Mouse (Mus musculus): ENCODE results near the gene Tmbim6.
"Not testable (repeated sequence)": the region's sequence is repeated elsewhere in the genome, so short reads cannot be mapped to it uniquely, and the experiment has no call there.

Gene Tmbim6

GRCm38 (mm10) chr15:99384071-99384470, 8.6 kb upstream of the Tmbim6 start:
- DNase-seq (ENCODE audit: low spot score) = no peak

- DNase-seq (ENCODE audit: low spot score) = not testable (repeated sequence)
Observed at GRCm38 (mm10) chr15:99386110-99386509, 6.6 kb upstream of the Tmbim6 start.

- no peak for DNase-seq (ENCODE audit: low spot score)
Observed at GRCm38 (mm10) chr15:99386796-99387195, 5.9 kb upstream of the Tmbim6 start.

- no peak for DNase-seq (ENCODE audit: low spot score)
Observed at GRCm38 (mm10) chr15:99387976-99388375, 4.7 kb upstream of the Tmbim6 start.

- no peak for DNase-seq (ENCODE audit: low spot score)
Observed at GRCm38 (mm10) chr15:99390472-99391401, 1.9 kb upstream of the Tmbim6 start.

GRCm38 (mm10) chr15:99391975-99392374, 707 bp upstream of the Tmbim6 start:
- DNase-seq (ENCODE audit: low spot score) = no peak

GRCm38 (mm10) chr15:99393386-99394252, 937 bp downstream of the Tmbim6 start:
- peak; percentile 82 for DNase-seq (ENCODE audit: low spot score)

- DNase-seq (ENCODE audit: low spot score) = no peak
Observed at GRCm38 (mm10) chr15:99396462-99396861, 3.8 kb downstream of the Tmbim6 start.

- no peak for DNase-seq (ENCODE audit: low spot score)
Observed at GRCm38 (mm10) chr15:99396875-99397274, 4.2 kb downstream of the Tmbim6 start.

- no peak for DNase-seq (ENCODE audit: low spot score)
Observed at GRCm38 (mm10) chr15:99397622-99398021, 4.9 kb downstream of the Tmbim6 start.

GRCm38 (mm10) chr15:99399503-99400245, 7.0 kb downstream of the Tmbim6 start:
- DNase-seq (ENCODE audit: low spot score) = no peak

GRCm38 (mm10) chr15:99400602-99401001, 7.9 kb downstream of the Tmbim6 start:
- peak; percentile 44 for DNase-seq (ENCODE audit: low spot score)

- peak; percentile 79 for DNase-seq (ENCODE audit: low spot score)
Observed at GRCm38 (mm10) chr15:99403159-99403889, 10.6 kb downstream of the Tmbim6 start.

GRCm38 (mm10) chr15:99405150-99405549, 12.5 kb downstream of the Tmbim6 start:
- no peak for DNase-seq (ENCODE audit: low spot score)

- DNase-seq (ENCODE audit: low spot score) = no peak
Observed at GRCm38 (mm10) chr15:99406986-99407570, 14.4 kb downstream of the Tmbim6 start.

GRCm38 (mm10) chr15:99408845-99409244, 16.2 kb downstream of the Tmbim6 start:
- no peak for DNase-seq (ENCODE audit: low spot score)

- DNase-seq (ENCODE audit: low spot score) = no peak
Observed at GRCm38 (mm10) chr15:99411747-99412146, 19.1 kb downstream of the Tmbim6 start.

- DNase-seq (ENCODE audit: low spot score) = no peak
Observed at GRCm38 (mm10) chr15:99415793-99416192, 23.1 kb downstream of the Tmbim6 start.

- peak; percentile 60 for DNase-seq (ENCODE audit: low spot score)
Observed at GRCm38 (mm10) chr15:99416348-99416882, 23.7 kb downstream of the Tmbim6 start.

- no peak for DNase-seq (ENCODE audit: low spot score)
Observed at GRCm38 (mm10) chr15:99416957-99417356, 24.3 kb downstream of the Tmbim6 start.
